In the genomic region with DNA sequence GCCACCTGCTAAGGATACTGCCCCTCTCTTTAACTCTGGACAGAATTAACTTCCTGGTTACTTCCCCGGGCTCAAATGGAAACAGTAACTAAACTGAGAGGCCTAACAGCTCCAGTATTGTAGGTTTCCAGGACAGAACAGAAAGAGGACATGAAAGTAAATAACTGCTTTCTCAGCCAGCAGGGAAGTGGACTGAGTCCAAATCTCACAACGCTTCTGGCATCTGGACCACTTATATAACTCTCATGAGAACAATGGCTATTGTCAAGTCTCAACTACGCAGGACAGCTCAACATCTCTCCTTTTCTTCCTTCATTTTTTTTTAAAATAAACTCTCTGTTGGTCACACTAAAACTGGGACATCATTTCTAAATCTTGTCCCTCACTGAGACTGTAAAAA, we compare ENCODE assay signal across 10 mouse cellular contexts.
DNase-seq lines count a peak whose midpoint lies in the region; ATAC-seq and TF ChIP-seq lines count a peak whose summit lies in the region.
"Had no signal": no experiment of that assay in that cellular context is flagged by ENCODE, and none has a peak within 500 bp of the region (broad histone marks: within the 10 kb centered on the region; RNA-seq: fewer than 3 reads in every experiment).

No protein-coding gene starts in this region.

- 57% methylated on average over 3 of the region's 3 CpGs for WGBS in heart, embryonic 12.5 days
- WGBS in midbrain, embryonic 16.5 days = 28% methylated on average over 3 of the region's 3 CpGs
- 52% methylated on average over 3 of the region's 3 CpGs for WGBS in midbrain, embryonic 11.5 days
- WGBS in intestine, embryonic 16.5 days = 30% methylated on average over 3 of the region's 3 CpGs

- no peak for ATAC-seq in heart, embryonic 12.5 days (ENCODE audit: insufficient number of reproducible peaks, low FRiP score)
- ATAC-seq in midbrain, embryonic 16.5 days = peak; percentile 28; the same call in 1 of the 2 replicates
- ATAC-seq in midbrain, embryonic 11.5 days (ENCODE audit: low FRiP score) = no peak
- ATAC-seq in intestine, embryonic 16.5 days = no peak
- ATAC-seq: activated CD4-positive, CD25-positive, alpha-beta regulatory T cell, adult 4 months had no signal

- no peak overlapping the region for H3K4me3 ChIP-seq in heart, embryonic 12.5 days
- H3K4me3 ChIP-seq in midbrain, embryonic 16.5 days (ENCODE audit: low read depth, low read length) = no peak overlapping the region
- no peak overlapping the region for H3K4me3 ChIP-seq in midbrain, embryonic 11.5 days (ENCODE audit: low read depth, low read length)
- no peak overlapping the region for H3K4me3 ChIP-seq in intestine, embryonic 16.5 days (ENCODE audit: low read length)
- H3K4me3 ChIP-seq in gastrocnemius, adult 2 months = no peak overlapping the region
- H3K4me3 ChIP-seq: liver, embryonic 13.5 days had no signal

- no peak overlapping the region for H3K27ac ChIP-seq in heart, embryonic 12.5 days (ENCODE audit: poor library complexity, severe bottlenecking)
- no peak overlapping the region for H3K27ac ChIP-seq in midbrain, embryonic 16.5 days (ENCODE audit: low read length)
- no peak overlapping the region for H3K27ac ChIP-seq in midbrain, embryonic 11.5 days (ENCODE audit: low read depth, low read length)
- H3K27ac ChIP-seq in intestine, embryonic 16.5 days (ENCODE audit: low read length) = no peak overlapping the region
- H3K27ac ChIP-seq in gastrocnemius, adult 2 months = no peak overlapping the region
- H3K27ac ChIP-seq: liver, embryonic 13.5 days had no signal

- H3K36me3 ChIP-seq in heart, embryonic 12.5 days = no peaks in the 10 kb centered on the region
- no peaks in the 10 kb centered on the region for H3K36me3 ChIP-seq in midbrain, embryonic 16.5 days (ENCODE audit: control insufficient read depth, insufficient read depth, low read length)
- no peaks in the 10 kb centered on the region for H3K36me3 ChIP-seq in midbrain, embryonic 11.5 days (ENCODE audit: control insufficient read depth, insufficient read depth, low read length)
- no peaks in the 10 kb centered on the region for H3K36me3 ChIP-seq in intestine, embryonic 16.5 days (ENCODE audit: control insufficient read depth, insufficient read depth, low read length)
- H3K36me3 ChIP-seq: liver, embryonic 13.5 days had no signal

- no peak overlapping the region for H3K4me2 ChIP-seq in heart, embryonic 12.5 days
- no peak overlapping the region for H3K4me2 ChIP-seq in midbrain, embryonic 16.5 days (ENCODE audit: low read length)
- no peak overlapping the region for H3K4me2 ChIP-seq in midbrain, embryonic 11.5 days
- H3K4me2 ChIP-seq in intestine, embryonic 16.5 days (ENCODE audit: low read depth, low read length) = no peak overlapping the region
- H3K4me2 ChIP-seq: liver, embryonic 13.5 days had no signal

- H3K4me1 ChIP-seq in heart, embryonic 12.5 days (replicated peaks) = no peaks in the 10 kb centered on the region
- peaks cover 5% of the 10 kb centered on the region; the same call in 1 of the 2 replicates for H3K4me1 ChIP-seq in midbrain, embryonic 16.5 days (ENCODE audit: control insufficient read depth, insufficient read depth, low read length)
- H3K4me1 ChIP-seq in midbrain, embryonic 11.5 days (ENCODE audit: control insufficient read depth, insufficient read depth, low read length) = peaks cover 4% of the 10 kb centered on the region
- H3K4me1 ChIP-seq in intestine, embryonic 16.5 days (ENCODE audit: control insufficient read depth, insufficient read depth, low read length) = no peaks in the 10 kb centered on the region
- H3K4me1 ChIP-seq: liver, embryonic 13.5 days had no signal

- no peak for TF ChIP-seq CTCF in gastrocnemius, adult 2 months (IDR thresholded peaks at IDR 0.05)

- DNase-seq in heart, adult 8-10 months (ENCODE audit: low spot score) = peak; percentile 28
- no peak for DNase-seq in midbrain, embryonic 11.5 days (ENCODE audit: low spot score, missing footprints)
- DNase-seq in heart, adult 9 months (ENCODE audit: low spot score in 2 of 2) = peak; percentile 13 to 30
- peak; percentile 24 for DNase-seq in left cerebral cortex, postnatal 4 days
- DNase-seq in gastrocnemius, adult 2 months = no peak
- DNase-seq: liver, embryonic 13.5 days had no signal

- H3K9ac ChIP-seq in heart, embryonic 12.5 days = no peak overlapping the region
- no peak overlapping the region for H3K9ac ChIP-seq in midbrain, embryonic 16.5 days (ENCODE audit: low read depth, low read length)
- no peak overlapping the region for H3K9ac ChIP-seq in midbrain, embryonic 11.5 days (ENCODE audit: low read length)
- H3K9ac ChIP-seq in intestine, embryonic 16.5 days (ENCODE audit: low read depth, low read length) = no peak overlapping the region
- H3K9ac ChIP-seq: liver, embryonic 13.5 days had no signal

- intact Hi-C loops in left cerebral cortex, postnatal 4 days (cut with DNase I) = no loop called here
- intact Hi-C loops in gastrocnemius, adult 2 months (cut with DNase I) = no loop called here

- no peaks in the 10 kb centered on the region for H3K27me3 ChIP-seq in heart, embryonic 12.5 days (replicated peaks)
- H3K27me3 ChIP-seq in midbrain, embryonic 16.5 days (ENCODE audit: control insufficient read depth, insufficient read depth, low read depth, low read length) = no peaks in the 10 kb centered on the region
- H3K27me3 ChIP-seq in midbrain, embryonic 11.5 days (ENCODE audit: control insufficient read depth, insufficient read depth, low read length) = no peaks in the 10 kb centered on the region
- H3K27me3 ChIP-seq in intestine, embryonic 16.5 days (replicated peaks; ENCODE audit: control insufficient read depth, insufficient read depth, low read length) = no peaks in the 10 kb centered on the region
- H3K27me3 ChIP-seq: liver, embryonic 13.5 days had no signal

- no peaks in the 10 kb centered on the region for H3K9me3 ChIP-seq in heart, embryonic 12.5 days (replicated peaks)
- no peaks in the 10 kb centered on the region for H3K9me3 ChIP-seq in midbrain, embryonic 16.5 days (replicated peaks; ENCODE audit: control insufficient read depth, low read length, poor library complexity, severe bottlenecking)
- no peaks in the 10 kb centered on the region for H3K9me3 ChIP-seq in midbrain, embryonic 11.5 days (ENCODE audit: control insufficient read depth, low read length)
- H3K9me3 ChIP-seq in intestine, embryonic 16.5 days (ENCODE audit: control insufficient read depth, low read length) = no peaks in the 10 kb centered on the region
- H3K9me3 ChIP-seq: liver, embryonic 13.5 days had no signal

Comparison
In these comparisons a context has a peak if more than half of its experiments do, and no peak if none do; other contexts are left out.
1. DNase-seq: peak in heart, adult 8-10 months (single experiment), heart, adult 9 months (2 of 2) and left cerebral cortex, postnatal 4 days (single experiment); none in midbrain, embryonic 11.5 days (single experiment) and gastrocnemius, adult 2 months (single experiment).